Mouse (Mus musculus): ENCODE results near the gene Agr2. TPM values are rescaled to one million over a fixed set of nuclear protein-coding genes. Genes with fewer than 3 reads are reported as not detected.

Agr2 gene
- polyA plus RNA-seq, 1 experiment from 2014 or later: not detected

- Histone ChIP-seq H3K27ac (replicated peaks) (peak overlapping the region; percentile 81), H3K27me3 (no peaks in the 10 kb centered on the region)
- peak; percentile 79 for ATAC-seq (ENCODE audit: low read depth)
Measured at GRCm38 (mm10) chr12:35994098-35994497, 1.4 kb downstream of the Agr2 start.

GRCm38 (mm10) chr12:35995799-35996198 is 3.1 kb downstream of the Agr2 start:
- no peak overlapping the region for H3K27ac ChIP-seq (replicated peaks)
- no peaks in the 10 kb centered on the region for H3K36me3 ChIP-seq
- ATAC-seq (ENCODE audit: low read depth): no peak
- peaks cover 27% of the 10 kb centered on the region for H3K4me1 ChIP-seq (replicated peaks)
- no peak overlapping the region for H3K4me2 ChIP-seq
- H3K4me3 ChIP-seq: no peak overlapping the region
- no peaks in the 10 kb centered on the region for H3K27me3 ChIP-seq
- WGBS: 19% methylated on average over 5 of the region's 5 CpGs
- H3K9ac ChIP-seq: no peak overlapping the region
- no peaks in the 10 kb centered on the region for H3K9me3 ChIP-seq

More at GRCm38 (mm10) chr12:35994098-35994497, 1.4 kb downstream of the Agr2 start:
- Histone ChIP-seq H3K9ac (no peak overlapping the region), H3K36me3 (no peaks in the 10 kb centered on the region), H3K4me1 (replicated peaks) (peaks cover 27% of the 10 kb centered on the region), H3K4me3 (no peak overlapping the region), H3K4me2 (no peak overlapping the region), H3K9me3 (no peaks in the 10 kb centered on the region)

GRCm38 (mm10) chr12:36004714-36005113 is 12.0 kb downstream of the Agr2 start:
- no peak for ATAC-seq (ENCODE audit: low read depth)
- 76% methylated on average over 4 of the region's 4 CpGs for WGBS

GRCm38 (mm10) chr12:36007581-36007980 is 14.9 kb downstream of the Agr2 start:
- no peak overlapping the region for H3K4me3 ChIP-seq
- ATAC-seq (ENCODE audit: low read depth): no peak
- no peaks in the 10 kb centered on the region for H3K27me3 ChIP-seq
- no peaks in the 10 kb centered on the region for H3K9me3 ChIP-seq
- H3K27ac ChIP-seq (replicated peaks): no peak overlapping the region
- no peak overlapping the region for H3K9ac ChIP-seq
- H3K36me3 ChIP-seq: 0 out of 2 replicates have a peak, but pooled peaks cover under 1% of the 10 kb centered on the region
- H3K4me1 ChIP-seq (replicated peaks): no peaks in the 10 kb centered on the region
- H3K4me2 ChIP-seq: no peak overlapping the region
- WGBS: 91% methylated on average over 2 of the region's 2 CpGs

More at GRCm38 (mm10) chr12:36004714-36005113, 12.0 kb downstream of the Agr2 start:
- H3K4me2 ChIP-seq: no peak overlapping the region
- H3K9ac ChIP-seq: no peak overlapping the region
- H3K9me3 ChIP-seq: no peaks in the 10 kb centered on the region
- no peaks in the 10 kb centered on the region for H3K36me3 ChIP-seq
- no peak overlapping the region for H3K4me3 ChIP-seq
- no peak overlapping the region for H3K27ac ChIP-seq (replicated peaks)
- H3K4me1 ChIP-seq (replicated peaks): 0 out of 2 replicates have a peak, but pooled peaks cover 5% of the 10 kb centered on the region
- H3K27me3 ChIP-seq: no peaks in the 10 kb centered on the region

GRCm38 (mm10) chr12:36008364-36009047 is 15.8 kb downstream of the Agr2 start:
- H3K9ac ChIP-seq: no peak overlapping the region
- WGBS: 79% methylated on average over 6 of the region's 6 CpGs
- H3K27ac ChIP-seq (replicated peaks): no peak overlapping the region
- no peaks in the 10 kb centered on the region for H3K9me3 ChIP-seq
- H3K36me3 ChIP-seq: 0 out of 2 replicates have a peak, but pooled peaks cover 3% of the 10 kb centered on the region
- H3K4me2 ChIP-seq: no peak overlapping the region
- H3K4me3 ChIP-seq: no peak overlapping the region
- ATAC-seq (ENCODE audit: low read depth): no peak
- no peaks in the 10 kb centered on the region for H3K4me1 ChIP-seq (replicated peaks)
- H3K27me3 ChIP-seq: no peaks in the 10 kb centered on the region

- H3K4me3 ChIP-seq: no peak overlapping the region
- H3K27ac ChIP-seq (replicated peaks): no peak overlapping the region
- no peak overlapping the region for H3K9ac ChIP-seq
- no peaks in the 10 kb centered on the region for H3K9me3 ChIP-seq
- no peaks in the 10 kb centered on the region for H3K4me1 ChIP-seq (replicated peaks)
- H3K36me3 ChIP-seq: peaks cover 33% of the 10 kb centered on the region
- H3K27me3 ChIP-seq: no peaks in the 10 kb centered on the region
- H3K4me2 ChIP-seq: no peak overlapping the region
- WGBS: 77% methylated on average over 7 of the region's 7 CpGs
- no peak for ATAC-seq (ENCODE audit: low read depth)
Measured at GRCm38 (mm10) chr12:36013216-36013910, 20.7 kb downstream of the Agr2 start.

- no peak for ATAC-seq (ENCODE audit: low read depth)
- H3K9ac ChIP-seq: no peak overlapping the region
- H3K4me1 ChIP-seq (replicated peaks): no peaks in the 10 kb centered on the region
- 0 out of 2 replicates have a peak, but pooled peaks cover 2% of the 10 kb centered on the region for H3K9me3 ChIP-seq
- 85% methylated on average over 2 of the region's 2 CpGs for WGBS
- H3K36me3 ChIP-seq: peaks cover 56% of the 10 kb centered on the region
- H3K27me3 ChIP-seq: no peaks in the 10 kb centered on the region
- no peak overlapping the region for H3K27ac ChIP-seq (replicated peaks)
- H3K4me3 ChIP-seq: no peak overlapping the region
- H3K4me2 ChIP-seq: no peak overlapping the region
Measured at GRCm38 (mm10) chr12:36017791-36018190, 25.1 kb downstream of the Agr2 start.

- Histone ChIP-seq H3K4me1 (replicated peaks) (peaks cover 8% of the 10 kb centered on the region; the same call in 1 of the 2 replicates), H3K9ac (no peak overlapping the region), H3K27me3 (no peaks in the 10 kb centered on the region), H3K27ac (replicated peaks) (no peak overlapping the region), H3K36me3 (peaks cover 54% of the 10 kb centered on the region), H3K4me2 (no peak overlapping the region), H3K4me3 (no peak overlapping the region), H3K9me3 (0 out of 2 replicates have a peak, but pooled peaks cover 2% of the 10 kb centered on the region)
- 65% methylated on average over 4 of the region's 4 CpGs for WGBS
- ATAC-seq (ENCODE audit: low read depth): no peak
Measured at GRCm38 (mm10) chr12:36019572-36019971, 26.9 kb downstream of the Agr2 start.

- no peak overlapping the region for H3K4me2 ChIP-seq
- no peak overlapping the region for H3K9ac ChIP-seq
- ATAC-seq (ENCODE audit: low read depth): no peak
- H3K4me1 ChIP-seq (replicated peaks): peaks cover 9% of the 10 kb centered on the region; the same call in 1 of the 2 replicates
- H3K9me3 ChIP-seq: 0 out of 2 replicates have a peak, but pooled peaks cover 2% of the 10 kb centered on the region
- no peaks in the 10 kb centered on the region for H3K27me3 ChIP-seq
- H3K4me3 ChIP-seq: no peak overlapping the region
- 89% methylated on average over 3 of the region's 3 CpGs for WGBS
- peaks cover 49% of the 10 kb centered on the region for H3K36me3 ChIP-seq
- H3K27ac ChIP-seq (replicated peaks): no peak overlapping the region
Measured at GRCm38 (mm10) chr12:36020081-36020480, 27.4 kb downstream of the Agr2 start.

- 90% methylated on average over 2 of the region's 2 CpGs for WGBS
- no peak overlapping the region for H3K4me3 ChIP-seq
- H3K9ac ChIP-seq: no peak overlapping the region
- H3K27me3 ChIP-seq: no peaks in the 10 kb centered on the region
- no peak overlapping the region for H3K4me2 ChIP-seq
- peaks cover 9% of the 10 kb centered on the region; the same call in 1 of the 2 replicates for H3K4me1 ChIP-seq (replicated peaks)
- ATAC-seq (ENCODE audit: low read depth): no peak
- H3K27ac ChIP-seq (replicated peaks): no peak overlapping the region
- H3K9me3 ChIP-seq: 0 out of 2 replicates have a peak, but pooled peaks cover 2% of the 10 kb centered on the region
- H3K36me3 ChIP-seq: peaks cover 43% of the 10 kb centered on the region
Measured at GRCm38 (mm10) chr12:36020710-36021109, 28.0 kb downstream of the Agr2 start.

GRCm38 (mm10) chr12:36026126-36026525 is 33.4 kb downstream of the Agr2 start:
- no peak for ATAC-seq (ENCODE audit: low read depth)
- WGBS: 93% methylated on average over 4 of the region's 4 CpGs
- no peak overlapping the region for H3K27ac ChIP-seq (replicated peaks)
- H3K4me2 ChIP-seq: no peak overlapping the region
- no peak overlapping the region for H3K9ac ChIP-seq
- H3K4me3 ChIP-seq: no peak overlapping the region
- H3K36me3 ChIP-seq: peaks cover 3% of the 10 kb centered on the region
- no peaks in the 10 kb centered on the region for H3K27me3 ChIP-seq
- peaks cover 27% of the 10 kb centered on the region for H3K4me1 ChIP-seq (replicated peaks)
- H3K9me3 ChIP-seq: no peaks in the 10 kb centered on the region

- no peak overlapping the region for H3K27ac ChIP-seq (replicated peaks)
- no peak for ATAC-seq (ENCODE audit: low read depth)
- no peaks in the 10 kb centered on the region for H3K9me3 ChIP-seq
- H3K9ac ChIP-seq: no peak overlapping the region
- 97% methylated on average over 2 of the region's 2 CpGs for WGBS
- no peak overlapping the region for H3K4me3 ChIP-seq
- peaks cover 27% of the 10 kb centered on the region for H3K4me1 ChIP-seq (replicated peaks)
- H3K4me2 ChIP-seq: no peak overlapping the region
- no peaks in the 10 kb centered on the region for H3K36me3 ChIP-seq
- H3K27me3 ChIP-seq: no peaks in the 10 kb centered on the region
Measured at GRCm38 (mm10) chr12:36027171-36027570, 34.5 kb downstream of the Agr2 start.
